Mouse (Mus musculus) gastrocnemius, postnatal 14 days (tissue): ENCODE data around the gene Ptx3. TPM values are rescaled to one million over a fixed set of nuclear protein-coding genes. Genes with fewer than 3 reads are reported as not detected.

Source experiments
- total RNA-seq, 2 experiments: library from RNA; stranded (reverse); gene quantifications; 2 replicates each; pipeline ENCODE4 v1.2.3; 2021

The Ptx3 gene
- total RNA-seq, 2 experiments from 2014 or later = 3.8 to 8.6 TPM

Other genes starting within 250 kb of the Ptx3 start
- gene Veph1, start 76.9 kb downstream of the Ptx3 start, total RNA-seq = under 1 TPM in 1 of 2 experiments, not detected in 1; 0.11 TPM